Mouse (Mus musculus): ENCODE measurements at regions not wholly inside any gene's neighbourhood (a gene's known extent, or its start where the extent isn't known, plus 50 kb on each side); places are given as distances from the start of the nearest gene placed in this dataset.

- no peak for DNase-seq (ENCODE audit: extremely low spot score in 1 of 2, low spot score in 1 of 2)
These were observed 97.0 kb upstream of the Myocd start for GRCm38 (mm10) chr11:65366677-65367370.

- DNase-seq (ENCODE audit: extremely low spot score in 1 of 2, low spot score in 1 of 2), result no peak
These were observed 96.2 kb upstream of the Myocd start for GRCm38 (mm10) chr11:65365751-65366559.

GRCm38 (mm10) chr11:65364910-65365309, 95.1 kb upstream of the Myocd start:
- DNase-seq (ENCODE audit: extremely low spot score in 1 of 2, low spot score in 1 of 2), result no peak

GRCm38 (mm10) chr11:65363846-65364245, 94.1 kb upstream of the Myocd start:
- DNase-seq (ENCODE audit: extremely low spot score in 1 of 2, low spot score in 1 of 2), result no peak

GRCm38 (mm10) chr11:65360729-65361128, 90.9 kb upstream of the Myocd start:
- no peak for DNase-seq (ENCODE audit: extremely low spot score in 1 of 2, low spot score in 1 of 2)

GRCm38 (mm10) chr11:65358908-65359307, 89.1 kb upstream of the Myocd start:
- no peak for DNase-seq (ENCODE audit: extremely low spot score in 1 of 2, low spot score in 1 of 2)

- no peak for DNase-seq (ENCODE audit: extremely low spot score in 1 of 2, low spot score in 1 of 2)
These were observed 82.7 kb upstream of the Myocd start for GRCm38 (mm10) chr11:65352516-65352915.

- no peak for DNase-seq (ENCODE audit: extremely low spot score in 1 of 2, low spot score in 1 of 2)
These were observed 79.2 kb upstream of the Myocd start for GRCm38 (mm10) chr11:65349013-65349412.

- DNase-seq (ENCODE audit: extremely low spot score in 1 of 2, low spot score in 1 of 2), result no peak
These were observed 72.1 kb upstream of the Myocd start for GRCm38 (mm10) chr11:65341683-65342440.

GRCm38 (mm10) chr11:65334286-65334685, 64.5 kb upstream of the Myocd start:
- DNase-seq (ENCODE audit: extremely low spot score in 1 of 2, low spot score in 1 of 2), result no peak

- no peak for DNase-seq (ENCODE audit: extremely low spot score in 1 of 2, low spot score in 1 of 2)
These were observed 63.3 kb upstream of the Myocd start for GRCm38 (mm10) chr11:65333101-65333500.

GRCm38 (mm10) chr11:65322877-65323440, 53.2 kb upstream of the Myocd start:
- DNase-seq (ENCODE audit: extremely low spot score in 1 of 2, low spot score in 1 of 2), result no peak
